Mouse (Mus musculus): ENCODE data around the gene Prkce. TPM values are rescaled to one million over a fixed set of nuclear protein-coding genes. Genes with fewer than 3 reads are reported as not detected.

The Prkce gene
- polyA plus RNA-seq, 1 experiment from 2014 or later, result 5.2 TPM

- no peak for TF ChIP-seq CTCF (IDR thresholded peaks at IDR 0.05; ENCODE audit: low read depth)
- H3K27ac ChIP-seq (ENCODE audit: low read depth, low read length), result no peak overlapping the region
- no peaks in the 10 kb centered on the region for H3K36me3 ChIP-seq (ENCODE audit: control insufficient read depth, insufficient read depth)
- no peak for ATAC-seq
- H3K4me3 ChIP-seq (ENCODE audit: low read depth, low read length), result no peak overlapping the region
- H3K4me1 ChIP-seq (replicated peaks; ENCODE audit: control insufficient read depth, insufficient read depth, low read length), result peaks cover 3% of the 10 kb centered on the region; the same call in 1 of the 2 replicates
- H3K9ac ChIP-seq (ENCODE audit: low read depth, low read length), result no peak overlapping the region
- WGBS, result 45% methylated on average over 15 of the region's 15 CpGs
- peak overlapping the region; percentile 17; the same call in 1 of the 2 replicates for H3K4me2 ChIP-seq (replicated peaks; ENCODE audit: low read depth)
- no peaks in the 10 kb centered on the region for H3K9me3 ChIP-seq (ENCODE audit: control insufficient read depth)
- H3K27me3 ChIP-seq (replicated peaks; ENCODE audit: control insufficient read depth, insufficient read depth, low read length), result no peaks in the 10 kb centered on the region
Observed at GRCm38 (mm10) chr17:86162672-86163071, 4.9 kb upstream of the Prkce start.

GRCm38 (mm10) chr17:86164416-86164815 is 3.2 kb upstream of the Prkce start:
- peak; percentile 33 for ATAC-seq
- H3K27me3 ChIP-seq (replicated peaks; ENCODE audit: control insufficient read depth, insufficient read depth, low read length), result no peaks in the 10 kb centered on the region
- H3K4me3 ChIP-seq (ENCODE audit: low read depth, low read length), result no peak overlapping the region
- WGBS, result 37% methylated on average over 7 of the region's 7 CpGs
- peaks cover 8% of the 10 kb centered on the region; the same call in 1 of the 2 replicates for H3K4me1 ChIP-seq (replicated peaks; ENCODE audit: control insufficient read depth, insufficient read depth, low read length)
- TF ChIP-seq CTCF (IDR thresholded peaks at IDR 0.05; ENCODE audit: low read depth), result no peak
- H3K4me2 ChIP-seq (replicated peaks; ENCODE audit: low read depth), result no peak overlapping the region
- H3K36me3 ChIP-seq (ENCODE audit: control insufficient read depth, insufficient read depth), result no peaks in the 10 kb centered on the region
- H3K9ac ChIP-seq (ENCODE audit: low read depth, low read length), result no peak overlapping the region
- 0 out of 2 replicates have a peak overlapping the region, but pooled peaks have one; percentile 15 for H3K27ac ChIP-seq (ENCODE audit: low read depth, low read length)
- no peaks in the 10 kb centered on the region for H3K9me3 ChIP-seq (ENCODE audit: control insufficient read depth)

- no peaks in the 10 kb centered on the region for H3K36me3 ChIP-seq (ENCODE audit: control insufficient read depth, insufficient read depth)
- H3K27me3 ChIP-seq (replicated peaks; ENCODE audit: control insufficient read depth, insufficient read depth, low read length), result no peaks in the 10 kb centered on the region
Observed at GRCm38 (mm10) chr17:86166051-86166566, 1.5 kb upstream of the Prkce start.

GRCm38 (mm10) chr17:86166567-86167319 is 842 bp upstream of the Prkce start:
- WGBS, result under 1% methylated on average over 46 of the region's 46 CpGs
- H3K9me3 ChIP-seq (ENCODE audit: control insufficient read depth), result no peaks in the 10 kb centered on the region
- peaks cover 11% of the 10 kb centered on the region; the same call in 1 of the 2 replicates for H3K4me1 ChIP-seq (replicated peaks; ENCODE audit: control insufficient read depth, insufficient read depth, low read length)
- no peaks in the 10 kb centered on the region for H3K27me3 ChIP-seq (replicated peaks; ENCODE audit: control insufficient read depth, insufficient read depth, low read length)
- TF ChIP-seq CTCF (IDR thresholded peaks at IDR 0.05; ENCODE audit: low read depth), result no peak
- peak overlapping the region; percentile 97 for H3K4me2 ChIP-seq (replicated peaks; ENCODE audit: low read depth)
- ATAC-seq, result peak; percentile 48
- peak overlapping the region; percentile 99 for H3K27ac ChIP-seq (ENCODE audit: low read depth, low read length)
- peak overlapping the region; percentile 85 for H3K9ac ChIP-seq (ENCODE audit: low read depth, low read length)
- no peaks in the 10 kb centered on the region for H3K36me3 ChIP-seq (ENCODE audit: control insufficient read depth, insufficient read depth)
- H3K4me3 ChIP-seq (ENCODE audit: low read depth, low read length), result peak overlapping the region; percentile 93

More at GRCm38 (mm10) chr17:86166051-86166566, 1.5 kb upstream of the Prkce start:
- peaks cover 11% of the 10 kb centered on the region; the same call in 1 of the 2 replicates for H3K4me1 ChIP-seq (replicated peaks; ENCODE audit: control insufficient read depth, insufficient read depth, low read length)
- ATAC-seq, result no peak
- peak overlapping the region; percentile 85 for H3K9ac ChIP-seq (ENCODE audit: low read depth, low read length)
- WGBS, result 3% methylated on average over 19 of the region's 19 CpGs
- H3K9me3 ChIP-seq (ENCODE audit: control insufficient read depth), result no peaks in the 10 kb centered on the region
- peak overlapping the region; percentile 93 for H3K4me3 ChIP-seq (ENCODE audit: low read depth, low read length)
- TF ChIP-seq CTCF (IDR thresholded peaks at IDR 0.05; ENCODE audit: low read depth), result no peak; the same call in 1 of the 2 replicates
- peak overlapping the region; percentile 99 for H3K27ac ChIP-seq (ENCODE audit: low read depth, low read length)
- peak overlapping the region; percentile 97 for H3K4me2 ChIP-seq (replicated peaks; ENCODE audit: low read depth)

- no peak; the same call in 1 of the 2 replicates for TF ChIP-seq CTCF (IDR thresholded peaks at IDR 0.05; ENCODE audit: low read depth)
- WGBS, result under 1% methylated on average over 64 of the region's 64 CpGs
- no peak for ATAC-seq
- Histone ChIP-seq H3K9ac (ENCODE audit: low read depth, low read length) (peak overlapping the region; percentile 85), H3K9me3 (ENCODE audit: control insufficient read depth) (no peaks in the 10 kb centered on the region), H3K36me3 (ENCODE audit: control insufficient read depth, insufficient read depth) (peaks cover 6% of the 10 kb centered on the region; the same call in 1 of the 2 replicates), H3K27ac (ENCODE audit: low read depth, low read length) (0 out of 2 replicates have a peak overlapping the region, but pooled peaks have one; percentile 99), H3K4me3 (ENCODE audit: low read depth, low read length) (peak overlapping the region; percentile 93), H3K4me2 (replicated peaks; ENCODE audit: low read depth) (peak overlapping the region; percentile 97), H3K4me1 (replicated peaks; ENCODE audit: control insufficient read depth, insufficient read depth, low read length) (peaks cover 7% of the 10 kb centered on the region; the same call in 1 of the 2 replicates), H3K27me3 (replicated peaks; ENCODE audit: control insufficient read depth, insufficient read depth, low read length) (no peaks in the 10 kb centered on the region)
Observed at GRCm38 (mm10) chr17:86168231-86168981, 821 bp downstream of the Prkce start.

- peaks cover 7% of the 10 kb centered on the region; the same call in 1 of the 2 replicates for H3K4me1 ChIP-seq (replicated peaks; ENCODE audit: control insufficient read depth, insufficient read depth, low read length)
- H3K9me3 ChIP-seq (ENCODE audit: control insufficient read depth), result no peaks in the 10 kb centered on the region
- peak overlapping the region; percentile 93 for H3K4me3 ChIP-seq (ENCODE audit: low read depth, low read length)
- peak overlapping the region; percentile 85 for H3K9ac ChIP-seq (ENCODE audit: low read depth, low read length)
- H3K27me3 ChIP-seq (replicated peaks; ENCODE audit: control insufficient read depth, insufficient read depth, low read length), result no peaks in the 10 kb centered on the region
- 19% methylated on average over 6 of the region's 6 CpGs for WGBS
- ATAC-seq, result no peak
- no peak for TF ChIP-seq CTCF (IDR thresholded peaks at IDR 0.05; ENCODE audit: low read depth)
- peaks cover 6% of the 10 kb centered on the region; the same call in 1 of the 2 replicates for H3K36me3 ChIP-seq (ENCODE audit: control insufficient read depth, insufficient read depth)
- H3K27ac ChIP-seq (ENCODE audit: low read depth, low read length), result no peak overlapping the region
- peak overlapping the region; percentile 97 for H3K4me2 ChIP-seq (replicated peaks; ENCODE audit: low read depth)
Observed at GRCm38 (mm10) chr17:86169092-86169491, 1.5 kb downstream of the Prkce start.
